Mouse (Mus musculus) MEL (cell line): ENCODE results near the gene Ssbp1. TPM values are rescaled to one million over a fixed set of nuclear protein-coding genes. Genes with fewer than 3 reads are reported as not detected.

Source experiments
- DNase-seq: peaks from one replicate; pipeline ENCODE4 v3.0.0; 2011; ENCODE audit warnings: low read depth, low spot score
- H3K27ac ChIP-seq: 2 replicates; pipeline ENCODE4 v1.5.1; 2012; ENCODE audit warnings: low read depth, mild to moderate bottlenecking, control low read depth, low read length, moderate library complexity; ENCODE audit not compliant: control insufficient read depth
- H3K27me3 ChIP-seq, 2 experiments: fragments of 150-350 bp in 1 of 2; sonication (generic) in 1 of 2; 2 replicates each; pipeline ENCODE4 v1.6.1; 2012; ENCODE audit warnings: low read length in 2 of 2, mild to moderate bottlenecking in 2 of 2, improper control_type of control experiment in 1 of 2, moderate library complexity in 1 of 2; ENCODE audit not compliant: insufficient read depth in 2 of 2, control insufficient read depth in 1 of 2
- H3K36me3 ChIP-seq, 2 experiments: 2 replicates each; pipeline ENCODE4 v1.6.1; 2012 to 2014; ENCODE audit warnings: low read length in 2 of 2, improper control_type of control experiment in 1 of 2, inconsistent platforms in 1 of 2, mild to moderate bottlenecking in 1 of 2; ENCODE audit not compliant: insufficient read depth in 2 of 2, control insufficient read depth in 1 of 2
- H3K4me1 ChIP-seq, 2 experiments: fragments of 150-350 bp in 1 of 2; sonication (generic) in 1 of 2; 2 replicates each; pipeline ENCODE4 v1.6.1; 2012; ENCODE audit warnings: low read length in 2 of 2, improper control_type of control experiment in 1 of 2, mild to moderate bottlenecking in 1 of 2; ENCODE audit not compliant: insufficient read depth in 2 of 2, control insufficient read depth in 1 of 2
- H3K4me3 ChIP-seq, 2 experiments: fragments of 150-350 bp in 1 of 2; sonication (generic) in 1 of 2; 2 replicates each; pipeline ENCODE4 v1.5.1; 2012; ENCODE audit warnings: low read depth in 2 of 2, low read length in 2 of 2, mild to moderate bottlenecking in 2 of 2, moderate library complexity in 2 of 2, control low read depth in 1 of 2, improper control_type of control experiment in 1 of 2; ENCODE audit not compliant: control insufficient read depth in 1 of 2, insufficient read depth in 1 of 2
- H3K79me2 ChIP-seq: 2 replicates; pipeline ENCODE4 v1.6.1; 2012; ENCODE audit warnings: mild to moderate bottlenecking, low read length, moderate library complexity; ENCODE audit not compliant: control insufficient read depth, poor library complexity, insufficient read depth
- H3K9ac ChIP-seq: 2 replicates; pipeline ENCODE4 v1.6.1; 2012; ENCODE audit warnings: low read depth, mild to moderate bottlenecking, control low read depth, low read length, moderate library complexity; ENCODE audit not compliant: control insufficient read depth, poor library complexity, severe bottlenecking
- H3K9me3 ChIP-seq: fragments of 150-350 bp; sonication (generic); replicated peaks from 2 replicates; pipeline ENCODE4 v1.6.1; 2012; ENCODE audit warnings: mild to moderate bottlenecking, low read length, improper control_type of control experiment, moderate library complexity; ENCODE audit not compliant: insufficient read depth
- BHLHE40 ChIP-seq: IDR thresholded peaks from 2 replicates; pipeline ENCODE4 v1.6.1; 2012; ENCODE audit warnings: low read depth, mild to moderate bottlenecking, inconsistent platforms, low read length, improper control_type of control experiment, borderline replicate concordance
- CHD2 ChIP-seq: IDR thresholded peaks from 2 replicates; pipeline ENCODE4 v1.6.1; 2011; ENCODE audit warnings: low read length, improper control_type of control experiment
- ELF1 ChIP-seq: IDR thresholded peaks from 2 replicates; pipeline ENCODE4 v1.6.1; 2014; ENCODE audit warnings: low read depth, mild to moderate bottlenecking, inconsistent platforms, low read length, improper control_type of control experiment, moderate library complexity
- ETS1 ChIP-seq: IDR thresholded peaks from 2 replicates; pipeline ENCODE4 v1.6.1; 2012; ENCODE audit warnings: low read depth, mild to moderate bottlenecking, inconsistent platforms, low read length, improper control_type of control experiment, moderate library complexity
- GABPA ChIP-seq: IDR thresholded peaks from 2 replicates; pipeline ENCODE4 v1.6.1; 2012; ENCODE audit warnings: low read depth, mild to moderate bottlenecking, inconsistent platforms, low read length, improper control_type of control experiment, moderate library complexity
- GATA1 ChIP-seq: IDR thresholded peaks from 2 replicates; pipeline ENCODE4 v1.6.1; 2011; ENCODE audit warnings: low read depth, low read length, improper control_type of control experiment
- HCFC1 ChIP-seq: IDR thresholded peaks from 2 replicates; pipeline ENCODE4 v1.6.1; 2012; ENCODE audit warnings: low read depth, mild to moderate bottlenecking, inconsistent platforms, low read length, improper control_type of control experiment, moderate library complexity
- KAT2A ChIP-seq: conservative IDR thresholded peaks from 2 replicates; pipeline ENCODE4 v1.6.1; 2012; ENCODE audit warnings: low read depth, low read length, improper control_type of control experiment, inconsistent platforms
- MAX ChIP-seq: IDR thresholded peaks from 2 replicates; pipeline ENCODE4 v1.6.1; 2011; ENCODE audit warnings: low read length, improper control_type of control experiment
- MAZ ChIP-seq: IDR thresholded peaks from 2 replicates; pipeline ENCODE4 v1.6.1; 2012; ENCODE audit warnings: low read depth, mild to moderate bottlenecking, inconsistent platforms, low read length, improper control_type of control experiment
- MYB ChIP-seq: IDR thresholded peaks from 2 replicates; pipeline ENCODE4 v1.6.1; 2011; ENCODE audit warnings: mild to moderate bottlenecking, low read depth, low read length, improper control_type of control experiment
- NRF1 ChIP-seq: IDR thresholded peaks from 2 replicates; pipeline ENCODE4 v1.6.1; 2014; ENCODE audit warnings: low read depth, mild to moderate bottlenecking, inconsistent platforms, low read length, improper control_type of control experiment, moderate library complexity; ENCODE audit not compliant: poor library complexity, insufficient read depth, severe bottlenecking
- POLR2A ChIP-seq, 2 experiments: IDR thresholded peaks; 2 replicates each; pipeline ENCODE4 v1.6.1; 2011 to 2012; ENCODE audit warnings: low read length in 2 of 2, mild to moderate bottlenecking in 2 of 2, control low read depth in 1 of 2, improper control_type of control experiment in 1 of 2, low read depth in 1 of 2, moderate library complexity in 1 of 2; ENCODE audit not compliant: control insufficient read depth in 1 of 2, insufficient read depth in 1 of 2, poor library complexity in 1 of 2
- POLR2AphosphoS5 ChIP-seq: IDR thresholded peaks from 2 replicates; pipeline ENCODE4 v1.6.1; 2012; ENCODE audit warnings: low read depth, borderline replicate concordance, mild to moderate bottlenecking, inconsistent platforms, low read length, moderate library complexity, mixed read lengths
- RAD21 ChIP-seq: IDR thresholded peaks from 2 replicates; pipeline ENCODE4 v1.6.1; 2011; ENCODE audit warnings: mild to moderate bottlenecking, low read depth, low read length, improper control_type of control experiment
- RCOR1 ChIP-seq: IDR thresholded peaks from 2 replicates; pipeline ENCODE4 v1.6.1; 2012; ENCODE audit warnings: low read depth, mild to moderate bottlenecking, inconsistent platforms, low read length, improper control_type of control experiment
- SIN3A ChIP-seq: IDR thresholded peaks from 2 replicates; pipeline ENCODE4 v1.6.1; 2012; ENCODE audit warnings: low read length, improper control_type of control experiment, inconsistent platforms
- TBP ChIP-seq: IDR thresholded peaks from 2 replicates; pipeline ENCODE4 v1.8.0; 2011; ENCODE audit warnings: low read depth, low read length, improper control_type of control experiment
- TCF12 ChIP-seq: IDR thresholded peaks from 2 replicates; pipeline ENCODE4 v1.6.1; 2014; ENCODE audit warnings: low read depth, mild to moderate bottlenecking, inconsistent platforms, low read length, improper control_type of control experiment, moderate library complexity
- UBTF ChIP-seq: IDR thresholded peaks from 2 replicates; pipeline ENCODE4 v1.6.1; 2012; ENCODE audit warnings: low read depth, mild to moderate bottlenecking, inconsistent platforms, low read length, improper control_type of control experiment, moderate library complexity, borderline replicate concordance; ENCODE audit not compliant: insufficient read depth
- USF2 ChIP-seq, 2 experiments: IDR thresholded peaks; 2 replicates each; pipeline ENCODE4 v1.6.1; 2011 to 2012; ENCODE audit warnings: improper control_type of control experiment in 2 of 2, low read length in 2 of 2, borderline replicate concordance in 1 of 2, inconsistent platforms in 1 of 2, low read depth in 1 of 2, mild to moderate bottlenecking in 1 of 2; ENCODE audit not compliant: insufficient read depth in 1 of 2
- ZKSCAN1 ChIP-seq: IDR thresholded peaks from 2 replicates; pipeline ENCODE4 v1.6.1; 2012; ENCODE audit warnings: low read depth, mild to moderate bottlenecking, inconsistent platforms, low read length, improper control_type of control experiment, moderate library complexity
- ZMIZ1 ChIP-seq: IDR thresholded peaks from 2 replicates; pipeline ENCODE4 v1.6.1; 2012; ENCODE audit warnings: low read depth, mild to moderate bottlenecking, inconsistent platforms, low read length, improper control_type of control experiment, moderate library complexity
- polyA plus RNA-seq, 2 experiments: library from polyadenylated mRNA; stranded (reverse) in 1 of 2; unstranded in 1 of 2; fragments of >175 nt in 1 of 2; fragments of >200 nt in 1 of 2; gene quantifications; 2 replicates each; pipeline versions ENCODE4 v1.2.1 to v1.2.4; 2012; ENCODE audit warnings: low replicate concordance in 2 of 2, low read depth in 1 of 2; ENCODE audit not compliant: insufficient read length in 2 of 2, insufficient read depth in 1 of 2, missing spikeins in 1 of 2
- total RNA-seq: library from RNA; depleted of rRNA; stranded (reverse); fragments of 300-350 nt; gene quantifications from 2 replicates; pipeline ENCODE4 v1.2.3, GENCODE M21; 2012

Gene Ssbp1
- total and polyA plus RNA-seq, 3 experiments = 91.7 to 99.2 TPM; not detected in 1

DNA sequence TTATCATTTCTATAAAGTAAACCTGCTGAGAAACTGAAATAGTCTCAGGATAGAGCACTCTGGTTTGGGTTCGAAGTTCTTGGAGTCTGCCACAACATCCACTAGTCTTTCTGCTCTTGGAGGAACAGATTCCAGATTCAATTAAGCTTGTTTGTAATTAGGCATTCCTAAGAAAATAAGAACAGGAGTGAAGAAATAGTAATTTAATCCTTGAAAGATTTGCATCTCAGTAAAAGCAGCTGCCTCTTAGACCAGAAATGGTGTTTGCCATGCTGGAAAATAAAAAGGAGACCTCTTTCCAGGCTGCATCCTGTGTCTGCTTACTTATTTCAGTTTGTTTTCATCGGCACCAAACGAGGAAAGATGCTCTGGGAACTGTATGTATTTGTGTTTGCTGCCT is 22.1 kb downstream of the Ssbp1 start, which contains the start of gene Tas2r108:
Gene Tas2r108 (plus strand): TSS at position 301 of the 400 bp plus-strand sequence.
- no peak for DNase-seq
- Histone ChIP-seq H3K9ac (no peak within 1 kb of the TSS), H3K4me1 (no peaks in the 10 kb centered on the region), H3K27me3 (no peaks in the 10 kb centered on the region), H3K27ac (no peak within 1 kb of the TSS), H3K4me3 (no peak within 1 kb of the TSS), H3K79me2 (no peaks in the 10 kb centered on the region), H3K9me3 (no peaks in the 10 kb centered on the region), H3K36me3 (no peaks in the 10 kb centered on the region)
- TF ChIP-seq ELF1 = no peak
- no peak for TF ChIP-seq KAT2A
- no peak for TF ChIP-seq MYB
- TF ChIP-seq USF2 (IDR thresholded peaks at IDR 0.05; ENCODE audit: borderline replicate concordance in 1 of 2, insufficient read depth in 1 of 2, low read depth in 1 of 2, low read length in 2 of 2) = no peak
- no peak for TF ChIP-seq POLR2AphosphoS5
- TF ChIP-seq GABPA = no peak
- no peak for TF ChIP-seq POLR2A (IDR thresholded peaks at IDR 0.05; ENCODE audit: control insufficient read depth in 1 of 2, insufficient read depth in 1 of 2, low read depth in 1 of 2, low read length in 2 of 2, poor library complexity in 1 of 2)
- TF ChIP-seq HCFC1 = no peak
- TF ChIP-seq ZKSCAN1 = no peak
- TF ChIP-seq ZMIZ1 = no peak
- TF ChIP-seq SIN3A = no peak
- no peak for TF ChIP-seq ETS1
- no peak for TF ChIP-seq TCF12
- TF ChIP-seq TBP = no peak

DNA sequence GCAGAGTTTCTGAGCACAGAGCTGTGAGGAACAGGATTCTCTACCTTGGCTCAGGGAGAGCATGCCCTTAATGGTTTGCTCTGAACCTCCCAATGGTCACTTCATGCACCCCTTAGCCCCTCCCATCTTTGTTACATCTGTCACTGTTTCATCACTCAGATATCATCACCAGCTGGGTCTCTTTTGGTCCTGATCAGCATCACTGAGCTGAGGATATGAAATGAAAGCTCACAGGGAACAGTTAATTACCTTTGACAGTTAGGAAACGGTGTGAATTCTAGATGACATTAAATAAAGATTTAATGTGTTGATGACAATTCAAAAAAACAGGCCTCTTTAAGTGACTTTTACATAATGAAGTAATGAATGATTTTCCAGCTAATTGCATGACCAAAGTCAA is 48.3 kb downstream of the Ssbp1 start, which contains the start of gene Prss37:
Gene Prss37 (minus strand): TSS at position 101 of the 400 bp plus-strand sequence.
- H3K79me2 ChIP-seq = no peaks in the 10 kb centered on the region
- DNase-seq = no peak
- no peaks in the 10 kb centered on the region for H3K36me3 ChIP-seq
- H3K27ac ChIP-seq = no peak within 1 kb of the TSS
- H3K4me1 ChIP-seq = no peaks in the 10 kb centered on the region
- H3K9ac ChIP-seq = no peak within 1 kb of the TSS
- no peaks in the 10 kb centered on the region; a peak in 1 of 4 replicates for H3K27me3 ChIP-seq
- no peaks in the 10 kb centered on the region for H3K9me3 ChIP-seq
- TF ChIP-seq GATA1 = no peak
- TF ChIP-seq USF2 (IDR thresholded peaks at IDR 0.05; ENCODE audit: borderline replicate concordance in 1 of 2, insufficient read depth in 1 of 2, low read depth in 1 of 2, low read length in 2 of 2) = no peak
- no peak for TF ChIP-seq MYB
- no peak for TF ChIP-seq RAD21
- TF ChIP-seq MAX = no peak
- TF ChIP-seq NRF1 = no peak
- TF ChIP-seq RCOR1 = no peak
- no peak for TF ChIP-seq POLR2A (IDR thresholded peaks at IDR 0.05; ENCODE audit: control insufficient read depth in 1 of 2, insufficient read depth in 1 of 2, low read depth in 1 of 2, low read length in 2 of 2, poor library complexity in 1 of 2)
- no peak for TF ChIP-seq UBTF
- TF ChIP-seq POLR2AphosphoS5 = no peak
- no peak for TF ChIP-seq MAZ
- TF ChIP-seq SIN3A = no peak
- no peak for TF ChIP-seq BHLHE40
- TF ChIP-seq GABPA = no peak
- TF ChIP-seq CHD2 = no peak
- H3K4me3 ChIP-seq = no peak within 1 kb of the TSS
